ENCODE assay signal across 15 mouse cellular contexts in the genomic region with DNA sequence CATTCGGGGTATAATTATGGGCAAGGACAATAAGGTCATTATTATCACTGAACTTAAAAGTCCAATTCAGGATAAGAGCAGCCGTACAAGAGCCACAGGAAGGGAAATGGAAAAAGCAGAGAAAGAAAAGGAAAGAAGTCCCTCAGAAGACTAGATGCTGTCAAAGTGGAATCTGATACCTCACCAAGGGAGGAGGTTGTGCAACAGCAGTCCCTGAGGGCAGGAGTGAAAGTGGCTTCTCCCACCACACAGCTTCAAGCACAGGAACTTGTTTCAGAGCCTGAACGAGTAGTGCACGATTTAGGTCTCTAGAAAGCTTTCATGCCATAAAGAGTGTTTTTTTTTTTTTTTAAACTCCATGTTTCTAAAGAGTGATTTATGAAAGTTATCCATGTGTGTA.
"Had no signal": no experiment of that assay in that cellular context is flagged by ENCODE, and none has a peak within 500 bp of the region (broad histone marks: within the 10 kb centered on the region; RNA-seq: fewer than 3 reads in every experiment).

No protein-coding gene starts in this region.

- DNase-seq: kidney, postnatal 36 days; layer of hippocampus, adult 9-11 months; layer of hippocampus, postnatal 36 days; lung, embryonic 14.5 days; lung, postnatal 10 days; lung, postnatal 4 days; right cerebral cortex, adult 18-20 months; spleen, adult 18-20 months; thymus, adult 18-20 months; thymus, postnatal 14 days had no signal

- H3K27ac ChIP-seq: liver, embryonic 12.5 days; midbrain, embryonic 15.5 days had no signal

- H3K9ac ChIP-seq: limb, embryonic 15.5 days; liver, embryonic 12.5 days; lung, embryonic 14.5 days; midbrain, embryonic 15.5 days had no signal

- H3K36me3 ChIP-seq: limb, embryonic 15.5 days; liver, embryonic 12.5 days; midbrain, embryonic 15.5 days had no signal

- H3K4me3 ChIP-seq: limb, embryonic 15.5 days; liver, embryonic 12.5 days; megakaryocyte, embryonic 14.5 days; midbrain, embryonic 15.5 days had no signal

- H3K4me1 ChIP-seq: liver, embryonic 12.5 days; megakaryocyte, embryonic 14.5 days; midbrain, embryonic 15.5 days had no signal

- H3K9me3 ChIP-seq: limb, embryonic 15.5 days; liver, embryonic 12.5 days; megakaryocyte, embryonic 14.5 days; midbrain, embryonic 15.5 days had no signal

- ATAC-seq: liver, embryonic 12.5 days; midbrain, embryonic 15.5 days had no signal

- H3K4me2 ChIP-seq: limb, embryonic 15.5 days; liver, embryonic 12.5 days; lung, embryonic 14.5 days; midbrain, embryonic 11.5 days; midbrain, embryonic 15.5 days had no signal

- H3K27me3 ChIP-seq: limb, embryonic 15.5 days; liver, embryonic 12.5 days; megakaryocyte, embryonic 14.5 days; midbrain, embryonic 15.5 days had no signal
